Mouse (Mus musculus) lung, adult 2 months (tissue): ENCODE data around the gene 2310057M21Rik.

Source experiments
- CTCF ChIP-seq: fragments of 200-500 bp; IDR thresholded peaks from 2 replicates; pipeline ENCODE4 v1.5.1; 2011; ENCODE audit warnings: mild to moderate bottlenecking, low read length, control low read depth; ENCODE audit not compliant: insufficient read depth
- POLR2A ChIP-seq: fragments of 200-500 bp; IDR thresholded peaks from 2 replicates; pipeline ENCODE4 v1.6.1; 2011; ENCODE audit warnings: low read depth, mild to moderate bottlenecking, control low read depth, low read length, borderline replicate concordance; ENCODE audit errors: extremely low read depth

GRCm38 (mm10) chr7:131371470-131371860, 8.9 kb upstream of the 2310057M21Rik start:
- TF ChIP-seq POLR2A: no peak
- TF ChIP-seq CTCF: no peak
